Mouse (Mus musculus) cerebellum, postnatal 4 days (tissue): ENCODE measurements around the gene Peli3.
"Not testable (repeated sequence)": the region's sequence is repeated elsewhere in the genome, so short reads cannot be mapped to it uniquely, and the experiment has no call there.

Source experiments
- DNase-seq, 2 experiments: peaks; one replicate each; pipeline ENCODE4 v3.0.0; 2022; ENCODE audit warnings: low spot score in 2 of 2, mixed read lengths in 1 of 2

Peli3 gene

GRCm38 (mm10) chr19:4942551-4943252, at the start of gene Peli3:
Gene Peli3 (minus strand): TSS chr19:4943127.
- peak; percentile 58 to 82 for DNase-seq

GRCm38 (mm10) chr19:4992371-4992770, 49.4 kb upstream of the Peli3 start:
- DNase-seq, result no peak

- peak in 1 of 2 experiments; percentile 34 for DNase-seq
Measured at GRCm38 (mm10) chr19:4990716-4991115, 47.8 kb upstream of the Peli3 start.

GRCm38 (mm10) chr19:4990256-4990625, 47.3 kb upstream of the Peli3 start, which contains the start of gene Npas4:
Gene Npas4 (minus strand): TSS chr19:4990316.
- no peak for DNase-seq

- DNase-seq, result peak in 1 of 2 experiments; percentile 67
Measured at GRCm38 (mm10) chr19:4989434-4990255, 46.7 kb upstream of the Peli3 start.

- peak; percentile 77 to 78 for DNase-seq
Measured at GRCm38 (mm10) chr19:4989013-4989412, 46.1 kb upstream of the Peli3 start.

GRCm38 (mm10) chr19:4981767-4982166, 38.8 kb upstream of the Peli3 start:
- peak in 1 of 2 experiments; percentile 54 for DNase-seq

GRCm38 (mm10) chr19:4968236-4968635, 25.3 kb upstream of the Peli3 start:
- DNase-seq, result no peak

GRCm38 (mm10) chr19:4961928-4962601, 19.1 kb upstream of the Peli3 start, which contains the start of gene Mrpl11:
Gene Mrpl11 (plus strand): TSS chr19:4962147.
- peak; percentile 70 to 82 for DNase-seq

GRCm38 (mm10) chr19:4948641-4949040, 5.7 kb upstream of the Peli3 start:
- not testable (repeated sequence) for DNase-seq

GRCm38 (mm10) chr19:4945540-4945939, 2.6 kb upstream of the Peli3 start:
- no peak for DNase-seq

- no peak for DNase-seq
Measured at GRCm38 (mm10) chr19:4943253-4943588, 294 bp upstream of the Peli3 start.

GRCm38 (mm10) chr19:4937444-4938310, 5.2 kb downstream of the Peli3 start:
- peak in 1 of 2 experiments; percentile 81 for DNase-seq

- no peak for DNase-seq
Measured at GRCm38 (mm10) chr19:4936896-4937295, 6.0 kb downstream of the Peli3 start.

GRCm38 (mm10) chr19:4928781-4929180, 14.1 kb downstream of the Peli3 start:
- peak in 1 of 2 experiments; percentile 26 for DNase-seq

GRCm38 (mm10) chr19:4927904-4928531, 14.9 kb downstream of the Peli3 start, which contains the start of gene Dpp3:
Gene Dpp3 (minus strand): TSS chr19:4928287.
- DNase-seq, result peak; percentile 95 to 98

GRCm38 (mm10) chr19:4925121-4925860, 17.6 kb downstream of the Peli3 start:
- no peak for DNase-seq

- no peak for DNase-seq
Measured at GRCm38 (mm10) chr19:4919652-4920051, 23.3 kb downstream of the Peli3 start.

GRCm38 (mm10) chr19:4916827-4917226, 26.1 kb downstream of the Peli3 start:
- no peak for DNase-seq
